Mouse (Mus musculus): ENCODE results near the gene Oxa1l. TPM values are rescaled to one million over a fixed set of nuclear protein-coding genes. Genes with fewer than 3 reads are reported as not detected.

Gene Oxa1l
- total RNA-seq (2014; rRNA removed) = 52.9 and 76.9 TPM in 2 replicates
- polyA plus RNA-seq (2015; fragmentation: Nextera tagmentation; extraction: Ambion mirVana) = 51.6 and 59.4 TPM in 2 replicates

DNA sequence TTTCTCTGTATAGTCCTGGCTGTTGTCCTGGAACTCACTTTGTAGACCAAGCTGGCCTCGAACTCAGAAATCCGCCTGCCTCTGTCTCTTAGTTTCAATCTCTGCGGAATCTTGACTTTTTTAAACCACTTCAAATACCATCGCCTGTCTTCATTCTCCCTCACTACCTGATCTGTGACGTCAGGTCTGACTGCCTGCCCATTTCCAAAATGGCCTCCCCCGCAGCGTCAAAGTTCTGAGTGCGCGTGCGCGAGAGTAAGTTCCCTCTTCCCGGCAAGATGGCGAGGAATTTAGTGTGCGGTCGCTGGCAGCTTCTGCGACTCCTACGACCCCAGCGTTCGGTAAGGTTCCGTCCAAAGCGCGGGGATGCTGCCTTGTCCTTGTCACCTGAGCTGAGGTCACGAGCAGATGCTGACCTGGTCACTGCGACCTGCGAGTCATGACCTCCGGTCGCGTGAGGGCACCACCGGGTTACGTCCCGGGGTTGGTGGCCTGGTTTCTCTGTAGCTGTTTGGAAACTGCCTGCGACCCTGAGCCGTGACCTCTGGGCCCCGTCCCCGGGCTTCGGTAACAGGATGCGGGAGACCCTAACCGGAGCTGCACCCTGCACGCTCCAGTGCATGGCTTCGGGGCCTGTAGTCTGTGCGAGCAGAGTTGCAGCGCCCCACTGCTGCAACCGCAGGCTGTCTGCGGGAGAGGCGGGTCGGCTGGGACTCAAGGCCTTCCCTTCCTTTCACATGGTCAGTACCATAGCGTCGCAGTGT, at the start of gene Oxa1l:
Oxa1l (plus strand) TSS at position 258 of the 764 bp plus-strand sequence.
- ATAC-seq (peak; percentile 94), DNase-seq (peak; percentile 98)
- Histone ChIP-seq H3K9ac (peak within 1 kb of the TSS; percentile 93), H3K27ac (ENCODE audit: low read depth, low read length) (peak within 1 kb of the TSS; percentile 80), H3K4me3 (ENCODE audit: low read depth, low read length) (peak within 1 kb of the TSS; percentile 93), H3K36me3 (ENCODE audit: insufficient read depth) (peaks cover 13% of the 10 kb centered on the region), H3K27me3 (ENCODE audit: insufficient read depth, low read length) (no peaks in the 10 kb centered on the region), H3K4me1 (ENCODE audit: insufficient read depth) (peaks cover 4% of the 10 kb centered on the region), H3K4me2 (ENCODE audit: low read depth) (peak within 1 kb of the TSS; percentile 52), H3K9me3 (ENCODE audit: low read length) (no peaks in the 10 kb centered on the region)
- under 1% methylated on average over 48 of the region's 48 CpGs for WGBS
- TF ChIP-seq CTCF (IDR thresholded peaks at IDR 0.05; ENCODE audit: low read depth) = peak; percentile 51

DNA sequence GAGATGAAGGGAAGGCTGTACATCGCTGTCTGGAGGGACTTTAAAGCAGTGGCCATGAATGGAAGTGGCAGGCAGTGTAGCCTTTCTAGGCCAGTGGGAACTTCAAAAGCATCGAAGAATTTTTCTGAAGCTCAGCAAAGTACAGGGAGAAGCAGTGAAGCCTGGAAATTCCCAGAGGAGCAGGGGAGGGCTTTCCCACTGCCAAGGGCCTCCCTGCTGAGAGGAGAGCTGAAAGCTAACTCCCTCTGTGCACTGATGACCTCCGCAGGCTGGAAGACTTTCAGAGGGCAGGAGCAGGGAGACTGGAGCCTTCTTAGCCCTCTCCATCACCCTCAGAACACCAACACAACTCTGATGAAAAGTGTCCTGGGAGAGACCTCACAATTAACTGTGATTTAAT, 48.9 kb upstream of the Oxa1l start:
- no peak for ATAC-seq
- no peaks in the 10 kb centered on the region for H3K4me1 ChIP-seq (ENCODE audit: insufficient read depth)
- DNase-seq = no peak
- no peak for TF ChIP-seq CTCF (IDR thresholded peaks at IDR 0.05; ENCODE audit: low read depth)
- H3K27me3 ChIP-seq (ENCODE audit: insufficient read depth, low read length) = no peaks in the 10 kb centered on the region
- 28% methylated on average over 3 of the region's 3 CpGs for WGBS
- no peak overlapping the region for H3K4me3 ChIP-seq (ENCODE audit: low read depth, low read length)
- no peaks in the 10 kb centered on the region for H3K36me3 ChIP-seq (ENCODE audit: insufficient read depth)
- H3K4me2 ChIP-seq (ENCODE audit: low read depth) = no peak overlapping the region
- H3K9me3 ChIP-seq (ENCODE audit: low read length) = no peaks in the 10 kb centered on the region
- H3K9ac ChIP-seq = no peak overlapping the region
- no peak overlapping the region for H3K27ac ChIP-seq (ENCODE audit: low read depth, low read length)

DNA sequence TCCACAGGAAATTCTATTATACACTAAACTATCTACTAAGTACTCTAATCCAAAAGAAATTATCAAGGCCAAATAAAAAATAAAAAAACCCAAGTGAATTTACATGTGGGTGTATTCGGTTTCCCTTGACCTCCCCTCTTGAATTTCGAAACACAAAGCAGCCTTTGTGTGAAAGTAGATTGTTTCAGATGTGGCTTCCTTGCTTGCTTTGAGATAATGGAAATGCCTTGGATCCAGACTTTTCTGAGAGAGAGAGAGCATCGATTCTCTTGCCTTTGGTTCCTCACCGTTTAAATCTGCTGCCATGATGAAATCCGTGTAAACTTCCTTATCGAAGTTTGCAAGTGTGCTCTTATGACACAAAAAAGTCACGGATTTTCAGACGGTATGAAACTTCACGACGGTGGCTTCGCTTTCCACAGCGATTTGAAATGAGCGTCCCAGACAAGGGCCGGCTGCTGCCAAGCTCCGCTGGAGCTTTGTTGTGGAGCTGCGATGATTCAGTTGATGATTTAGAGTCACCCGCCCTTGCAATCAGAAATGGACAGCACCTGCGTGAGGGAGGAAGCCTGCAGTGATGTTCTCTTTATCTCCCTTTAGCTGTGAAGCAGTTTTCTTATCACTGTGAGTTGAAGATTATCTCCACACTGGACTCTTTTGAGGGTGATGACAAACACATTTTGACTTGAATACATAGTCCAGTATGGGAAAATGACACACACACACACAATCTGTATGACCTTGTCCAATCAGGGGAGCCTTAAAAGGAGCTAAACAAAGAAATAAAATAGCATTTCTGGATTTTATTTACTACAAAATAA, 38.9 kb upstream of the Oxa1l start:
- TF ChIP-seq CTCF (IDR thresholded peaks at IDR 0.05; ENCODE audit: low read depth) = no peak
- DNase-seq (no peak), ATAC-seq (no peak)
- Histone ChIP-seq H3K27me3 (ENCODE audit: insufficient read depth, low read length) (no peaks in the 10 kb centered on the region), H3K9me3 (ENCODE audit: low read length) (no peaks in the 10 kb centered on the region), H3K4me2 (ENCODE audit: low read depth) (no peak overlapping the region), H3K36me3 (ENCODE audit: insufficient read depth) (no peaks in the 10 kb centered on the region), H3K4me1 (ENCODE audit: insufficient read depth) (no peaks in the 10 kb centered on the region), H3K4me3 (ENCODE audit: low read depth, low read length) (no peak overlapping the region), H3K27ac (ENCODE audit: low read depth, low read length) (no peak overlapping the region), H3K9ac (no peak overlapping the region)
- 69% methylated on average over 18 of the region's 18 CpGs for WGBS

DNA sequence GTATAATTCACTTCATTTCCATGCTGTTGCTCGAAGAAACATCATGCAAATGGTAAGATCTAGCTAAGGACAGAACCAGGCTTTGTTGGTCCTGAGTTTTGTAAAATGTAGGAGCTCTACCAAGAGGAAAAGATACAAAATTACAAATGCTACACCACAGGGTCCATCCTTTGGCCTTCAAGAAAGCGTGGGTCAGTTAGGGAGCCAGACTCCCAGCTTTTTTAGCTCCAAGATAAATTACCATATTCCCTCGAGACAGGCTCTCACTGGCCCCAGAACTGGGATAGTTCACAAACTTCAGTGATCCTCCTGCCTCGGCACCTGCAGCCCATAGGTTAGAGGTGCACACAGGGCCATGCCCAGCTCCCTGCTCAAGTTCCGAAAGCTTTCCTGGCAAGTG, 36.1 kb upstream of the Oxa1l start:
- no peaks in the 10 kb centered on the region for H3K36me3 ChIP-seq (ENCODE audit: insufficient read depth)
- DNase-seq = no peak
- H3K4me2 ChIP-seq (ENCODE audit: low read depth) = no peak overlapping the region
- no peak overlapping the region for H3K27ac ChIP-seq (ENCODE audit: low read depth, low read length)
- no peaks in the 10 kb centered on the region for H3K9me3 ChIP-seq (ENCODE audit: low read length)
- no peak for TF ChIP-seq CTCF (IDR thresholded peaks at IDR 0.05; ENCODE audit: low read depth)
- no peak overlapping the region for H3K9ac ChIP-seq
- H3K4me1 ChIP-seq (ENCODE audit: insufficient read depth) = no peaks in the 10 kb centered on the region
- 87% methylated on average over 5 of the region's 5 CpGs for whole genome bisulfite sequencing
- no peak overlapping the region for H3K4me3 ChIP-seq (ENCODE audit: low read depth, low read length)
- no peaks in the 10 kb centered on the region for H3K27me3 ChIP-seq (ENCODE audit: insufficient read depth, low read length)
- no peak for ATAC-seq

DNA sequence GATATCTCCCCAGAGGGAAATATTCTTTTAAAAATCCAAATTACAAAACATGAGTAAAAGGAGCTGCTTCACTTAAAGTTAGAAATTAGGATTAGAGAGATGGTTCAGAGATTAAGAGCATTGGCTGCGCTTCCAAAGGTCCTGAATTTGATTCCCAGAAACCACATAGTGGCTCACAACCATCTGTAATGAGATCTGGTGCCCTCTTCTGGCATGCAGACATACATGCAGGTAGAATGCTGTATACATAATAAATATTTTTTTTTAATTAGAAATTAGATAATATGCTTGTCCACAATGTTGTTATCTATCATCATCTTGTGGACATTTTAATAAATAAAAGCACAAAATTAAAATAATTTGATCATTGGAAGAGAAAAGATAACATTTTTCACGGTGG, 32.1 kb upstream of the Oxa1l start:
- Histone ChIP-seq H3K36me3 (ENCODE audit: insufficient read depth) (no peaks in the 10 kb centered on the region), H3K4me3 (ENCODE audit: low read depth, low read length) (no peak overlapping the region), H3K9ac (no peak overlapping the region), H3K9me3 (ENCODE audit: low read length) (no peaks in the 10 kb centered on the region), H3K27ac (ENCODE audit: low read depth, low read length) (no peak overlapping the region), H3K4me2 (ENCODE audit: low read depth) (no peak overlapping the region), H3K27me3 (ENCODE audit: insufficient read depth, low read length) (no peaks in the 10 kb centered on the region), H3K4me1 (ENCODE audit: insufficient read depth) (no peaks in the 10 kb centered on the region)
- DNase-seq (no peak), ATAC-seq (no peak)
- 91% methylated on average over 2 of the region's 2 CpGs for WGBS
- peak; percentile 30; the same call in 1 of the 2 replicates for TF ChIP-seq CTCF (IDR thresholded peaks at IDR 0.05; ENCODE audit: low read depth)

DNA sequence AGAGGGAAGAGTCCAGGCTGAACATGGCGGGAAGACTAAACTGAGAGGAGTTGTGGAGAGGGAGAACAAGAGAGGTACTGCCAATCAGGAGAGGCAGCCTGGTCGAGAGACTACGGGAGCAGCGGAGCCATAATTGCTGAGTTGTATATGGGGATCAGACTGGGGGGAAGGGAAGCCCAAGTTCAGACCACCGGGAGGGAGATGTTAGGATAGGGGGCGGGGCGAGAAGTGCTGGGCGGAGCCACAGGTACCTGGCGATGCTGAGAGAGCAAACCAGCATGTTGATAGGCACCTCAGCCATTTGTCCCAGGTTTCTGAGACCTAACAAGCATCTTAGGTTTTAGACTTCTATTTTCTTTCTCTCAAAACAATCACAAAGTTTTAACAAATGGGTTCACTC, 31.4 kb upstream of the Oxa1l start:
- H3K27me3 ChIP-seq (ENCODE audit: insufficient read depth, low read length) = no peaks in the 10 kb centered on the region
- 55% methylated on average over 9 of the region's 9 CpGs for WGBS
- H3K4me1 ChIP-seq (ENCODE audit: insufficient read depth) = no peaks in the 10 kb centered on the region
- no peaks in the 10 kb centered on the region for H3K36me3 ChIP-seq (ENCODE audit: insufficient read depth)
- no peak overlapping the region for H3K4me2 ChIP-seq (ENCODE audit: low read depth)
- no peak overlapping the region for H3K27ac ChIP-seq (ENCODE audit: low read depth, low read length)
- H3K4me3 ChIP-seq (ENCODE audit: low read depth, low read length) = no peak overlapping the region
- DNase-seq (no peak), ATAC-seq (no peak)
- H3K9ac ChIP-seq = no peak overlapping the region
- TF ChIP-seq CTCF (IDR thresholded peaks at IDR 0.05; ENCODE audit: low read depth) = no peak
- no peaks in the 10 kb centered on the region for H3K9me3 ChIP-seq (ENCODE audit: low read length)

DNA sequence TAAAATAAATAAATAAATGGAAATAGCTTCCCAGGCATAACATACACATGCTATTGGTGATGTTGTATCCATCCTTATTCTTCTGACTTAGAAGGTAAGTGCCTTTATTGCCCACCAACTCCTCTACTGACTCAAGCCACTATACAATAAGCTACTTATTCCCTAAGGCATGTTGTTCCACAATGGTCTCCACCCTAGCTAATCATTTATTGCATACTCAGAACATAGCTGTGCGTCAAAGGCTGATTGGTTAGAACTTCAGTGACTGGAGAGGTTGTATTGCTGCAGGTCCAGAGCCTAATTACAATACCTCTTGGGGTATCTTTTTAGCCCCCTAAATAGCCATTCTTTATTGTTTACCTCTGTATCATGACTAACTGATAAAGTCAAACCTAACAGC, 29.5 kb upstream of the Oxa1l start:
- Histone ChIP-seq H3K9me3 (ENCODE audit: low read length) (no peaks in the 10 kb centered on the region), H3K4me3 (ENCODE audit: low read depth, low read length) (no peak overlapping the region), H3K27me3 (ENCODE audit: insufficient read depth, low read length) (no peaks in the 10 kb centered on the region), H3K4me2 (ENCODE audit: low read depth) (no peak overlapping the region), H3K4me1 (ENCODE audit: insufficient read depth) (no peaks in the 10 kb centered on the region), H3K27ac (ENCODE audit: low read depth, low read length) (no peak overlapping the region), H3K9ac (no peak overlapping the region), H3K36me3 (ENCODE audit: insufficient read depth) (no peaks in the 10 kb centered on the region)
- DNase-seq (no peak), ATAC-seq (no peak)
- WGBS = 82% methylated on average over 1 of the region's 1 CpGs
- TF ChIP-seq CTCF (IDR thresholded peaks at IDR 0.05; ENCODE audit: low read depth) = no peak

Data from forebrain, postnatal 0 days (tissue).